Mouse (Mus musculus) frontal cortex, postnatal 14 days (tissue): ENCODE results near the gene Cyld.
"Not testable (repeated sequence)": the region's sequence is repeated elsewhere in the genome, so short reads cannot be mapped to it uniquely, and the experiment has no call there.

Experiments
- DNase-seq, 2 experiments: peaks; one replicate each; pipeline ENCODE4 v3.0.0; 2022; ENCODE audit warnings: low spot score in 2 of 2

Cyld gene

DNA sequence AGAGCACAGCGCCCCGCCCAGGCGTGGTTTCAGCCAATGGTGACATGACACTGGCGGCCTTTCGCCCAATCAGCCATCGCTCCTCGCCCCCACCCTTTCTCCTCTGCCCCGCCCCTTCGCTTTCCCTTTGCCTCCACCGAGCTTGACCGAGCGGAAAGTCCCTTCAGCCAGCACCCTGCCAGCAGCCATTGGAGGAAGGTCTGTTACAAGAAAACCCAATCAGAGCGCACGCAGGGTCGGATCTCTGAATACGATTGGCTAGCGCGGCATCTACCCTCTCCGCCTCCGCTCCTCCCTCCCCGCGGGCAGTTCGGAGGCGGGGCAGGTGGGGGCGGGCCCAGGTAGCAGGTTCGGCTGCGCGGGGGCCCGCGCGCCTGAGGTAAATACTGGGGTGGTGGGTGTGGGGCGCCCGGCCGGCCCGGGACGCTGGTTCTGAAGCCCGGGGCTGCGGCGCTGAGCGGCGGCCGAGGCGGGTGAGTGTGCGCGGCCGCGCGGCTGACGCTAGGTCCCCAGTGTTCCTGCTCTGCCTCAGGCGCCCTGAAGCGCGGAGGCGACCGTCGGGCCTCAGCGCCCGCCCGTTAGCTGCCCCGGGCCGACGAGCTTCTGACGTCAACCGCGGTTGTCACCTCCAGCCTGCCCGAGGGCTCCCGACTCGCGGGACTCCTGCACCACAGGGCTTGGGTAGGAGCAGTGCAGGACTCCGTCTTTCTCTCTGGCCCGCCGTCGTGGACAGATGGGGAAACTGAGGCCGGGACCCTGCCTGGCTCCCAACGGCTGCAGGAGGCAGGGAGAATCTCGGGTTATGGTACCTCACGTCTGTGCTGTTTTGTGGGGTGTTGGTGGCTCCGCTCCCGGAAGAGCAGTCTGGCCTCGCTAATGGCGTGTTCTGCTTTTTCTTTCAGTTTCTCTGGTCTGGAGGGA lies at the start of gene Cyld:
Gene Cyld (plus strand): TSS at position 308 of the 921 bp plus-strand sequence.
- peak; percentile 97 to 98 for DNase-seq

GRCm38 (mm10) chr8:88648322-88648721 lies 48.5 kb upstream of the Cyld start:
- DNase-seq, result no peak

GRCm38 (mm10) chr8:88650016-88650708 lies 46.7 kb upstream of the Cyld start:
- no peak for DNase-seq

- DNase-seq, result not testable (repeated sequence)
These were observed 45.7 kb upstream of the Cyld start for GRCm38 (mm10) chr8:88651122-88651521.

- no peak for DNase-seq
These were observed 41.5 kb upstream of the Cyld start for GRCm38 (mm10) chr8:88655334-88655733.

DNA sequence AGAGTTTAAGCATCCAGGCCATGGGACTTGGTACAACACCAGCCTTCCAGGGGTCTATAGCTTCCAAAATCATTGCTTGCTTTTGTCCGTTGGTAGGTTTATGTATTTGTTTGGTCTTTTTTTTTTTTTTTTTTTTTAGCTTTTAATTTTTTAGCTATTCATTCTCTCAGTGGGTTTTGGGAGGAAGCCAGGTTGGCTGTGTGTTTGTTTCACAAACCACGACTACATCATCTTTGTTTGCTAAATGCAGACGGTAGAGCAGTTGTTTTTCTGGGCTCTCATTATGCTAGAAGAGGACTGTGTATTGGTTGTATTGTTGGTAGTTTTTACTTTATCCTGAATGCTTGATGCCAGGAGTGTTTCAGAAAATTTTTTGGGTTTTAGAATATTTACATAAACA lies 37.0 kb upstream of the Cyld start:
- DNase-seq, result no peak

- DNase-seq, result no peak
These were observed 34.4 kb upstream of the Cyld start for GRCm38 (mm10) chr8:88662401-88662821.

- no peak for DNase-seq
These were observed 32.7 kb upstream of the Cyld start for GRCm38 (mm10) chr8:88664121-88664520.

DNA sequence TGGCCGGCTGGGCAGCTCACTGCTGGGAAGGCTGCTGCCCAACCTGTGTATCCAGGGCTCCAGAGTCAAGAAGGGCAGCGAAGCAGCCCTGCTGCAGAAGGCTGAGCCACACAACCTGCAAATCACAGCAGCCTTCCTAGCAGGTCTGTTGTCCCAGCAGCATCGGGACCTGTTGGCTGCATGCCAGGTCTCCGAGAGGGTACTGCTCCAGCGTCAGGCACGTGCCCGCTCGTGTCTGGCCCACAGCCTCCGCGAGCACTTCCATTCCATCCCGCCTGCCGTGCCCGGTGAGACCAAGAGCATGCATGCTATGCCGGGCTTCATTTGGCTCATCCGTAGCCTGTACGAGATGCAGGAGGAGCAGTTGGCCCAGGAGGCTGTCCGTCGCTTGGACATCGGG lies 31.9 kb upstream of the Cyld start:
- no peak for DNase-seq

DNA sequence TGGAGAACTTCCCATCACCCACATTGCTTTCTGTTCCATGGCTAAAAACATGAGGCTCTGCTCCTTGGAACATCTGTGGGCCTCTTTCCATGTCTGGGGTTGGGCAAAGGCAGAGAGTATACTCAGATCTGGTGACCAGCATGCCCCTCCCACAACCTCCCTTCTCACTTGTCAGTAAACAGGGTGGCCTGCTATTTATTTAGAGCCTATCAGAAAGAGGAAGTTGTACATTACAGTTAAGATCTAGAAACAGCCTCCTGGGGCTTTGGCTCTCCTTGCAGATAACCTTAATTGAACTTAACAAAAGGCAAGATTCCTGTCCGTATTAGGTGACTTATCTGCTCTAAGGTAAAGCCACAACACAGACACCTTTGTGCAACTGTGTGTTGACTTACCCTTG lies 30.4 kb upstream of the Cyld start:
- DNase-seq, result no peak

DNA sequence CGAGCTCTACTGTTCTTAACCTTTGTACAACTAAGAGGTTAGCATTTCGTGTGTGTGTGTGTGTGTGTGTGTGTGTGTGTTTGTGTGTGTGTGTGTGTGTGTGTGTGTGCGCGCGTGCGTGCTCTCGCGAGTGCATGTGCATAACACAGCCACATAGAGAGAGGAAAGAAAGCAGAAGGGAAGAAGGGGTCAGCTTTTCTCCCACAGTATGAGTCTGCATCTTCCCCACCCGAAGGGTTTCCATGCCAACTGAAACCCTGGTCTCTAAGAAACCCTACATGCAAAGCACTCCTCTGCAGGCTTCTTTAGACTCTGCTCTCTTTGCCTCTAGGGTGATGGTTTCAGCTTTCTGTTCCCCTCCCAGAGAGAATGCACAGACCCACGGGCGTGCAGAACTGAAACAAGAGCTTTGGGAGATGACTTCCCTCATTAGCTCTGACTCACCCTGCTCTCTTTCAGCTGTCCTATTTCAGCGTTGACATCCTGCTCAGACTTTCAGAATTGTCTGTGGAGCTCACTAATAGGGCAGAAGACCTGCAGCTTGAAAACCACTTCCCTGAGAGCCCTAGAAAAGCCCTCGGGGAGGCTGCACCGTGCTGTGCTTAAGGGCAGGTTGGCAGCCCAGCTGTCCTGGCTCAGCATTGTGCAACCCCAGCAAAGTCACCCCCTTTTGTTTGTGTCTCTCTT lies 28.3 kb upstream of the Cyld start:
- peak; percentile 37 to 68 for DNase-seq

- no peak for DNase-seq
These were observed 26.0 kb upstream of the Cyld start for GRCm38 (mm10) chr8:88670782-88671181.

GRCm38 (mm10) chr8:88671575-88671974 lies 25.3 kb upstream of the Cyld start:
- DNase-seq, result no peak

DNA sequence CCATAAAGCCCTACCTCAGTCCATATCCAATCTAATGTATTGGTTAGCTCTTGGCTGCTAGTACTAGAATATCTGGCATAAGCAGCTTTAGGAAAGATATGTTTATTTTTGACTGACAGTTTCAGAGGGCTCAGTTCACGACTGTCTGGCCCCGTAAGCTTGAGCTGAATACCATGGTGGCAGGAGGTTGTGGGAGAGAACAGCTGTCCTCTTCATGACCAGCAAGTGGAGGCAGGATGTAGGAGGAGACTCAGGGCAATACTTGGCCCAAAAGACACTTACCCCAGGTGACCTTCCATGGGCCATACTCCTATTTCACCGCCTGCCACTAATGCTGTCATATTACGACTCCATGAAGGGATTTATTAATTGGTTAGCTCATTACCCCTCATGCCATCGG lies 23.0 kb upstream of the Cyld start:
- DNase-seq, result no peak

DNA sequence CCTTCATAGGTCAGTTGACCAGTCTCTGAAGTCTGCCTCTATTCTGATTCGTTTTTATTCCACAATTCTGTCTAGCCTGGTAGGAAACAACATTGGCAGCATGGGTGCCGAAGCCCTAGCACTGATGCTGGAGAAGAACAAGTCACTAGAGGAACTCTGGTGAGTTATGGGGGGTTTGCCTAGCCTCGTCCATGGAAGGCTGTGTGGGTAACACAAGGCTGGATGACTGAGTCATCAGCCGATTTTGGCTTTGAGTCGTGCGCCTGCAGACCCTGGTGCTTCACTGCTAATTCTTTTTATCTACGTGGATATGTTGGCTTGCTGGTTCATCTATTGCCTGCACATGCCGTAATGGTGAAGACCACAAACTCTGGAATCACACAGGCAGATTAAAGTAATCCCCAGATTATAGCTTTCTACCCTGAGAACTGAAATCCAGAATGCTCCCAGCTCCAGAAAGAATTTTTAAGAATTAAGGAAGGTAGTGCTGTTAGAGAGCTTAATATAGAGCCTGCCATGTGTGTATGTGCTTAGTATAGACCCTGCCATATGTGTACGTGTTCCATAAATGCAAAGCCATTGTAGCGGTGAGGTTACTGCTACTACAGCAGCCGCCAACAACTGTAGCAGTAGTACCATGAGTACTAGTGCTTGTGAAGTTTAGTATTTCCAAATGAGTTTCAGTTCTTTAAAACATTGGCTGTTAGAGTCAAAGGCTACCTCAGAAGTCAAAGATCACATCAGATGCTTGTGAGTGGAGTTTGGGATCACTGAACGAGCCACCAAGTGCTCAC lies 21.3 kb upstream of the Cyld start:
- DNase-seq, result no peak

DNA sequence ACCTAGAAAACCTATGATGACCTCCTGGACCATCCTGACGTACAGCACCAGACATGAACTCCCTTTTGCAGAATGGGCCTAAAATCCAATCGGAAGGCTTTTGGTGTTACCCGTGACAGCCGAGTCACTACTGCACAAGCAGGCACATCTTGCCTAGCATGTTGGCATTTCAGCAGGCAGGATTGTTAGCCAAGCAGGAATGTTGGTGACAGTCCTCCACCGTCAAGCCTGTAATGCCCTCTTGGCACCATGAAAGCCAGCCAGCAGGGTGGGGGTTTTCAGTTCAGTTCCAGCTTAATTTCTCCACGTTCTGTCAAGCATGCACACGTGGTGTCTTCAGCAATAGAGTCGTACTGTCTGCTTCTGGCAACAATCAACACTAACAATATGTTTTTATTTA lies 19.8 kb upstream of the Cyld start:
- peak in 1 of 2 experiments; percentile 2 for DNase-seq

- peak in 1 of 2 experiments; percentile 11 for DNase-seq
These were observed 16.3 kb upstream of the Cyld start for GRCm38 (mm10) chr8:88680566-88680965.

DNA sequence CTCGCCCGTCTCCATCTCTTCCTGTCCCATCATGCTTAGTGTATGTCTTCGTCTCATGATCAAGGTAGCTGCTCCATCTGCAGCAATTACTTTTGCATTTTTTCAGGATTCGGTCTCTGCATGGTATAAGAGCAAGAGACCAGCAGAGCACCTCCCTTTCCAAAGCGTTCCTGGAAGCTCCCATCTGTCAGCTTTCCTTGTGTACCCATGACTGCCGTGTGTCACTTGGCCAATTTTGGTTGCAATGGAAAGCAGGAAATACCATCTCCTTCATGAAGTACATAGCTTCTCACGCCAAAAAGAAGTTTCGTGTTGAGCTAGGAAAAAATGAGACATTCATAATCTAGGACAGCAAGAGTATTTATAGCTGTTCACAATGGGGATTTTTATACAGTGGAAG lies 15.8 kb upstream of the Cyld start:
- peak in 1 of 2 experiments; percentile 6 for DNase-seq

DNA sequence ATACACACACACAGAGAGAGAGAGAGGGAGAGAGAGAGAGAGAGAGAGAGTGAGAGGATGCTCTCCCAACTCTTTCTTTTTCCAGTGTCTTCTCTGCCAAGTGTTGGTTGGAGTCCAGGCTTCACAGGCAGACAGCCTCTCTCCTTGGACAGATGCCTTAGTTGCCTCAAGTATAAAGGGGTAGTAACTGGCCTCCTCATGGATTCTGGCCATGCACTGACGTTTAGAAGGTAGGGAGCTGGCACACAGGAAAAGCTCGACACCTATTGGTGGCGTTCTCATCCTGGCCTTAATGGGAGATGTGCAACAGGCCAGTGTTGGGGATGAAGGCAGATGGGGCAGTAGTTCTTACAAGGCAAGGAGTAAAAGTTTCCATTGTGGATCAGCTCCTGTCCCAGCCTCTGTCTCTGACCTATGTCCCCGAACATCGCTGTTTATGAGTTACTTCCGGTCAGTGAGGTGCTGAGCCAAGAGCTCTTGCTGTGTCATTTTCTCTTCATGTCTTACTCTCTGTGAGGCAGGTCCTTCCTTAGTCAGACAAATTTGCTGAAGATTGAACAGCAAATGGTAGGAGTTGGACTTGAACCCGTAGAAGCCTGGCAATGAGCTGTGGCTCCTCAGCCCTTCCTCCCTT lies 13.1 kb upstream of the Cyld start:
- DNase-seq, result peak in 1 of 2 experiments; percentile 3

- DNase-seq, result peak in 1 of 2 experiments; percentile 2
These were observed 10.5 kb upstream of the Cyld start for GRCm38 (mm10) chr8:88686226-88686905.

GRCm38 (mm10) chr8:88686906-88687235 lies 10.0 kb upstream of the Cyld start:
- DNase-seq, result no peak
